Mouse (Mus musculus) CH12.LX (cell line): ENCODE results near the gene Urod. TPM values are rescaled to one million over a fixed set of nuclear protein-coding genes. Genes with fewer than 3 reads are reported as not detected.

Source experiments
- DNase-seq: peaks from one replicate; pipeline ENCODE4 v3.0.0-alpha.2; 2013; ENCODE audit errors: extremely low read depth
- H3K27ac ChIP-seq: 2 replicates; pipeline ENCODE4 v1.5.1; 2012; ENCODE audit warnings: low read depth, mild to moderate bottlenecking, control low read depth, moderate library complexity; ENCODE audit not compliant: insufficient read depth
- H3K27me3 ChIP-seq: replicated peaks from 2 replicates; pipeline ENCODE3; 2012; ENCODE audit warnings: inconsistent platforms
- H3K36me3 ChIP-seq, 2 experiments: replicated peaks in 1 of 2; 2 replicates each; pipeline versions ENCODE3 to v1.6.1; 2012; ENCODE audit warnings: inconsistent platforms in 1 of 2, low read length in 1 of 2, mild to moderate bottlenecking in 1 of 2, mixed read lengths in 1 of 2, moderate library complexity in 1 of 2; ENCODE audit not compliant: control insufficient read depth in 1 of 2, insufficient read depth in 1 of 2
- H3K4me1 ChIP-seq, 2 experiments: 2 replicates each; pipeline ENCODE4 v1.6.1; 2012; ENCODE audit warnings: inconsistent platforms in 1 of 2, moderate library complexity in 1 of 2; ENCODE audit not compliant: insufficient read depth in 2 of 2, control insufficient read depth in 1 of 2
- H3K4me2 ChIP-seq: 2 replicates; pipeline ENCODE4 v1.6.1; 2012; ENCODE audit warnings: low read depth, mild to moderate bottlenecking, control low read depth; ENCODE audit not compliant: poor library complexity, insufficient read depth, severe bottlenecking
- H3K4me3 ChIP-seq, 3 experiments: fragments of 150-350 bp in 1 of 3; sonication (generic) in 1 of 3; replicated peaks in 1 of 3; 2 replicates each; pipeline versions ENCODE3 to v1.5.1; 2011 to 2012; ENCODE audit warnings: low read depth in 2 of 3, low read length in 2 of 3, mild to moderate bottlenecking in 2 of 3, moderate library complexity in 2 of 3, control low read depth in 1 of 3, improper control_type of control experiment in 1 of 3, inconsistent platforms in 1 of 3, mixed read lengths in 1 of 3; ENCODE audit not compliant: poor library complexity in 1 of 3
- H3K79me2 ChIP-seq: replicated peaks from 2 replicates; pipeline ENCODE4 v1.6.1; 2012; ENCODE audit warnings: mild to moderate bottlenecking, moderate library complexity; ENCODE audit not compliant: control insufficient read depth, poor library complexity, insufficient read depth, severe bottlenecking; ENCODE audit errors: extremely low read depth
- H3K9ac ChIP-seq: 2 replicates; pipeline ENCODE4 v1.6.1; 2012; ENCODE audit warnings: low read depth, mild to moderate bottlenecking, control low read depth, moderate library complexity; ENCODE audit not compliant: insufficient read depth
- H3K9me3 ChIP-seq: replicated peaks from 2 replicates; pipeline ENCODE3; 2012; ENCODE audit warnings: low read length, inconsistent platforms, mixed read lengths
- BHLHE40 ChIP-seq: IDR thresholded peaks from 2 replicates; pipeline ENCODE4 v1.6.1; 2011; ENCODE audit warnings: mild to moderate bottlenecking, low read depth, low read length, improper control_type of control experiment
- CHD1 ChIP-seq: IDR thresholded peaks from 2 replicates; pipeline ENCODE4 v1.6.1; 2012; ENCODE audit warnings: low read depth, low read length, improper control_type of control experiment, inconsistent platforms
- ELF1 ChIP-seq: IDR thresholded peaks from 2 replicates; pipeline ENCODE4 v1.6.1; 2014; ENCODE audit warnings: low read depth, mild to moderate bottlenecking, inconsistent platforms, low read length, improper control_type of control experiment
- EP300 ChIP-seq: IDR thresholded peaks from 2 replicates; pipeline ENCODE4 v1.6.1; 2011; ENCODE audit warnings: low read length, improper control_type of control experiment
- HCFC1 ChIP-seq: IDR thresholded peaks from 2 replicates; pipeline ENCODE4 v1.6.1; 2012; ENCODE audit warnings: low read depth, mild to moderate bottlenecking, inconsistent platforms, low read length, improper control_type of control experiment
- IRF4 ChIP-seq: IDR thresholded peaks from 2 replicates; pipeline ENCODE4 v1.6.1; 2014; ENCODE audit warnings: low read depth, mild to moderate bottlenecking, inconsistent platforms, low read length, improper control_type of control experiment
- JUND ChIP-seq: conservative IDR thresholded peaks from 2 replicates; pipeline ENCODE4 v1.6.1; 2011; ENCODE audit warnings: low read depth, low read length, improper control_type of control experiment
- KAT2A ChIP-seq: IDR thresholded peaks from 2 replicates; pipeline ENCODE4 v1.6.1; 2012; ENCODE audit warnings: low read length, improper control_type of control experiment, inconsistent platforms; ENCODE audit not compliant: insufficient replicate concordance
- MAFK ChIP-seq: IDR thresholded peaks from 2 replicates; pipeline ENCODE4 v1.6.1; 2011; ENCODE audit warnings: low read length, improper control_type of control experiment; ENCODE audit not compliant: insufficient replicate concordance
- MAZ ChIP-seq: IDR thresholded peaks from 2 replicates; pipeline ENCODE4 v1.6.1; 2012; ENCODE audit warnings: low read depth, mild to moderate bottlenecking, inconsistent platforms, low read length, improper control_type of control experiment, moderate library complexity
- MEF2A ChIP-seq: IDR thresholded peaks from 2 replicates; pipeline ENCODE4 v1.6.1; 2014; ENCODE audit warnings: low read depth, mild to moderate bottlenecking, inconsistent platforms, low read length, improper control_type of control experiment, borderline replicate concordance
- MXI1 ChIP-seq: IDR thresholded peaks from 2 replicates; pipeline ENCODE4 v1.6.1; 2011; ENCODE audit warnings: mild to moderate bottlenecking, low read depth, low read length, improper control_type of control experiment
- MYC ChIP-seq: IDR thresholded peaks from 2 replicates; pipeline ENCODE4 v1.6.1; 2011; ENCODE audit warnings: low read depth, mild to moderate bottlenecking, improper control_type of control experiment, low read length
- NELFE ChIP-seq: IDR thresholded peaks from 2 replicates; pipeline ENCODE4 v1.6.1; 2011; ENCODE audit warnings: low read depth, low read length, improper control_type of control experiment
- NRF1 ChIP-seq: IDR thresholded peaks from 2 replicates; pipeline ENCODE4 v1.6.1; 2014; ENCODE audit warnings: low read depth, mild to moderate bottlenecking, inconsistent platforms, low read length, improper control_type of control experiment, moderate library complexity
- PAX5 ChIP-seq: IDR thresholded peaks from 2 replicates; pipeline ENCODE4 v1.6.1; 2012; ENCODE audit warnings: low read length, inconsistent platforms, mixed read lengths
- POLR2A ChIP-seq: IDR thresholded peaks from 2 replicates; pipeline ENCODE4 v1.6.1; 2011; ENCODE audit warnings: low read depth, mild to moderate bottlenecking, improper control_type of control experiment, low read length
- POLR2AphosphoS2 ChIP-seq: IDR thresholded peaks from 2 replicates; pipeline ENCODE4 v1.6.1; 2011; ENCODE audit warnings: low read depth, low read length, improper control_type of control experiment
- RAD21 ChIP-seq: IDR thresholded peaks from 2 replicates; pipeline ENCODE4 v1.6.1; 2011; ENCODE audit warnings: low read depth, mild to moderate bottlenecking, low read length, improper control_type of control experiment, moderate library complexity
- RCOR1 ChIP-seq: conservative IDR thresholded peaks from 2 replicates; pipeline ENCODE4 v1.6.1; 2012; ENCODE audit warnings: low read depth, mild to moderate bottlenecking, inconsistent platforms, low read length, improper control_type of control experiment
- SIN3A ChIP-seq: IDR thresholded peaks from 2 replicates; pipeline ENCODE4 v1.6.1; 2012; ENCODE audit warnings: low read length, improper control_type of control experiment, inconsistent platforms
- TBP ChIP-seq: conservative IDR thresholded peaks from 2 replicates; pipeline ENCODE4 v1.6.1; 2011; ENCODE audit warnings: low read depth, low read length, improper control_type of control experiment
- UBTF ChIP-seq: IDR thresholded peaks from 2 replicates; pipeline ENCODE4 v1.6.1; 2012; ENCODE audit warnings: low read depth, mild to moderate bottlenecking, inconsistent platforms, low read length, improper control_type of control experiment, moderate library complexity
- USF1 ChIP-seq: IDR thresholded peaks from 2 replicates; pipeline ENCODE4 v1.6.1; 2014; ENCODE audit warnings: low read depth, mild to moderate bottlenecking, inconsistent platforms, low read length, improper control_type of control experiment
- USF2 ChIP-seq: conservative IDR thresholded peaks from 2 replicates; pipeline ENCODE4 v1.6.1; 2011; ENCODE audit warnings: low read depth, low read length, improper control_type of control experiment
- ZC3H11A ChIP-seq: IDR thresholded peaks from 2 replicates; pipeline ENCODE4 v1.6.1; 2012; ENCODE audit warnings: low read depth, mild to moderate bottlenecking, inconsistent platforms, low read length, improper control_type of control experiment
- ZKSCAN1 ChIP-seq: IDR thresholded peaks from 2 replicates; pipeline ENCODE4 v1.6.1; 2012; ENCODE audit warnings: low read depth, inconsistent platforms, low read length, improper control_type of control experiment, borderline replicate concordance
- ZMIZ1 ChIP-seq: IDR thresholded peaks from 2 replicates; pipeline ENCODE4 v1.6.1; 2012; ENCODE audit warnings: low read depth, mild to moderate bottlenecking, inconsistent platforms, low read length, improper control_type of control experiment
- ZNF384 ChIP-seq: IDR thresholded peaks from 2 replicates; pipeline ENCODE4 v1.6.1; 2012; ENCODE audit warnings: low read depth, low read length, improper control_type of control experiment, inconsistent platforms
- dilution Hi-C: fragments of 300-500 bp; cut with MboI; formaldehyde crosslinking; loops from 2 replicates; pipeline ENCODE4 v1.14.3; 2020; ENCODE audit warnings: low sequenced_read_pairs; ENCODE audit not compliant: extremely low pct_unique_long_range_greater_than_20kb, extremely low pct_ligation_motif_present
- in situ Hi-C: fragments of 300-500 bp; cut with MboI; formaldehyde crosslinking; loops from 3 replicates; pipeline ENCODE4 v1.14.3; 2019; ENCODE audit warnings: low sequenced_read_pairs, low pct_ligation_motif_present, low pct_unique_long_range_greater_than_20kb, mixed read lengths
- polyA plus RNA-seq: library from polyadenylated mRNA; unstranded; fragments of >175 nt; gene quantifications from 2 replicates; pipeline ENCODE4 v1.2.1, GENCODE M21; 2012; ENCODE audit warnings: low read depth; ENCODE audit not compliant: insufficient read length
- total RNA-seq, 2 experiments: library from RNA; depleted of rRNA; stranded (reverse); fragments of 300-350 nt in 1 of 2; fragments of >200 nt in 1 of 2; gene quantifications; 2 replicates each; pipeline ENCODE4 v1.2.3; 2012 to 2014

The Urod gene
- total and polyA plus RNA-seq, 3 experiments: 57.7 to 82.1 (median 66.4) TPM

DNA sequence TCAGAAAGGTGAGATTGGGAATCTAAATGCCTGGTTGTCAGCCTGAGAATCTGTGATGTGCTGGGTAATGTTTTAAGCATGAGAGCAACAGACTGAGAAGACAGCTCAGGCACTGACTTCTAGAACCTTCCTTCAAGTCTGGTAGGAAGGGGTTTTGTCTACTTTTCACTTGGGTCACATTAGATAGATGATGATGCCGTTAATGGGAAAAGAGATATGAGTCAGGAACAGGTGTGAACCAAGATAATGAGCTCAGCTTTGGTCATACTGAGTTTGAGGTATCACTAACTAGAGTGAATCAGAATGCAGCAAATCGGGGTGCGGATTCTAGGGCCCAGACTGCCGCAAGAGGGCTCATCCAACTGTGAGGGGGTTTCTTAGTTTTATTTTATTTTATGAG, 29.3 kb upstream of the Urod start:
- H3K4me3 ChIP-seq: no peak overlapping the region
- H3K27me3 ChIP-seq: no peaks in the 10 kb centered on the region
- no peak for TF ChIP-seq NRF1
- TF ChIP-seq CHD1: no peak
- TF ChIP-seq RCOR1: no peak
- no peak for TF ChIP-seq BHLHE40
- TF ChIP-seq ELF1: no peak
- no peak for TF ChIP-seq ZMIZ1
- TF ChIP-seq RAD21: no peak
- TF ChIP-seq PAX5: no peak
- no peak for TF ChIP-seq ZC3H11A
- TF ChIP-seq POLR2A: no peak
- TF ChIP-seq KAT2A: no peak
- TF ChIP-seq MAZ: no peak
- TF ChIP-seq USF1: no peak
- TF ChIP-seq, all 38 proteins: peak for 0
- Histone ChIP-seq H3K36me3 (peaks cover 21 to 60% of the 10 kb centered on the region in 2 experiments), H3K9ac (no peak overlapping the region), H3K4me1 (peaks cover 0 to 23% of the 10 kb centered on the region in 2 experiments; a peak in 2 of 4 replicates), H3K79me2 (peaks cover 18% of the 10 kb centered on the region), H3K9me3 (no peaks in the 10 kb centered on the region), H3K4me2 (no peak overlapping the region), H3K27ac (no peak overlapping the region)
- no peak for DNase-seq
- in situ Hi-C loops: no loop called here
- dilution Hi-C loops: no loop called here

DNA sequence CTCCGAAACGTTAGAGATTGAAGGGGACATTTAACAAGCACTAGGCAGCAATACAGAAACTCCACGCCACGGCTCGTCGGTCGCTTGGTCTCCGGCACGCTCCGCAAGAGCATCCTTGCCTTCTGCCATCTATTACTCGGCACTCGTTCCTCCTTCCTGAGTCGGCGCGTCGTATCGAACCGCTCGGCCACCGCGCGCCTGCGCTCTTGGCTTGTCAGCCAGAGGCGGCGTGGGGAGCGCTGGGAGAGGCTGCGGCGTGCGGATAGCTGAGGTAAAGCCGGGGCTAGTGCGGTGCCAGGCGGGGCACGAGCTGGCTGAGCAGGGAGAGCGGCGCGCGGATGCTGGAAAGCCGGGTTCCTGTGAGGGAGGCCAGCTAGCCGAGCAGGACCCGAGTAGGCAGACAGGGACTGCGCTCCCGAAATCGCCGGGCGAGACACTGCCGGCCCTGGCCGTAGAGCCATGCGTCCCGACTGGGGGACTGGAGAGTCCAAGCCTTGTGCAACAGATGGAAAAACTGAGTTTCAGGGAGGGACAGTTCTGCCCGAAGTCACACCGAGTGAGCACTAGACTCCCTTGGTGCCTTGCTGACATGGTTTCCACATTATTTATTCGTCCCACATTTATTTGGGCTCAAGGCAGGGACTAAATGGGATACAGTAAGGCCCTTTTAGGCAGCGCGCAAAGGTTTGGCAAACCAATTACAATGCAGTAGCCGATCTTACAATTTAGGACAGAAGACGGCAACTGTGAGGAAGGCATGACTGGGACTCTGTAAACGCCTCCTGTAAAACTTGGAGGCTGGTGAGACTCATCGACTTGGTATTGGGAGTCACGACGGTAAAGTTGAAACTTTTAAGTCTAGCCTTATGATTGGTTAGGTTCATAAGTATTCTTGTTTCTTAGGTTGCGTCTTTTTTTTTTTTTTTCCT, 25.3 kb upstream of the Urod start, which contains the start of gene Eif2b3:
Gene Eif2b3, plus strand, starts transcription at position 197 of the 929 bp plus-strand sequence.
- Histone ChIP-seq H3K4me1 (peaks cover 0 to 25% of the 10 kb centered on the region in 2 experiments; a peak in 2 of 4 replicates), H3K27me3 (no peaks in the 10 kb centered on the region), H3K27ac (peak within 1 kb of the TSS; percentile 29; the same call in 1 of the 2 replicates), H3K4me2 (peak within 1 kb of the TSS; percentile 57), H3K9me3 (no peaks in the 10 kb centered on the region), H3K36me3 (peaks cover 16 to 29% of the 10 kb centered on the region in 2 experiments), H3K79me2 (peaks cover 18% of the 10 kb centered on the region), H3K4me3 (peak within 1 kb of the TSS; percentile 64 to 97 (median 92)), H3K9ac (peak within 1 kb of the TSS; percentile 79)
- in situ Hi-C loops (no loop called here), dilution Hi-C loops (no loop called here)
- peak; percentile 90 for DNase-seq
- TF ChIP-seq IRF4 (peak; percentile 69), TBP (peak; percentile 78), ZNF384 (no peak), EP300 (no peak), POLR2A (peak; percentile 94), ZC3H11A (no peak), NELFE (peak; percentile 85), HCFC1 (peak; percentile 90), PAX5 (no peak), UBTF (no peak), JUND (no peak), POLR2AphosphoS2 (0 out of 2 replicates have a peak, but pooled peaks have one; percentile 51), SIN3A (peak; percentile 91), KAT2A (peak; percentile 71; the same call in 1 of the 2 replicates), ELF1 (peak; percentile 72), MYC (peak; percentile 69), ZKSCAN1 (no peak), USF2 (no peak), MXI1 (peak; percentile 98), MEF2A (peak; percentile 57; the same call in 1 of the 2 replicates), NRF1 (peak; percentile 93), USF1 (no peak), RAD21 (no peak), ZMIZ1 (peak; percentile 83; the same call in 1 of the 2 replicates), BHLHE40 (peak; percentile 64), MAFK (no peak)
